Mouse (Mus musculus): Measurements from ENCODE around the gene Chd4. TPM values are rescaled to one million over a fixed set of nuclear protein-coding genes. Genes with fewer than 3 reads are reported as not detected.
"Not testable (repeated sequence)": the region's sequence is repeated elsewhere in the genome, so short reads cannot be mapped to it uniquely, and the experiment has no call there.

Gene Chd4
- polyA plus RNA-seq, 1 experiment from 2014 or later: 124 TPM

- Histone ChIP-seq H3K27ac (ENCODE audit: low read depth, low read length) (no peak overlapping the region), H3K36me3 (ENCODE audit: control insufficient read depth, insufficient read depth, low read length) (peaks cover 5% of the 10 kb centered on the region; the same call in 1 of the 2 replicates), H3K4me1 (replicated peaks; ENCODE audit: control insufficient read depth, insufficient read depth, low read length) (peaks cover 5% of the 10 kb centered on the region), H3K4me2 (ENCODE audit: low read depth, low read length, severe bottlenecking) (no peak overlapping the region), H3K9ac (ENCODE audit: low read length) (no peak overlapping the region), H3K4me3 (ENCODE audit: low read depth, low read length) (no peak overlapping the region), H3K27me3 (ENCODE audit: control insufficient read depth, insufficient read depth, low read length) (no peaks in the 10 kb centered on the region), H3K9me3 (ENCODE audit: control insufficient read depth, low read length) (no peaks in the 10 kb centered on the region)
- WGBS: 82% methylated on average over 3 of the region's 3 CpGs
- DNase-seq (ENCODE audit: low spot score): no peak
- ATAC-seq (replicated peaks; ENCODE audit: low FRiP score): no peak
These were observed 60.7 kb downstream of the Chd4 start for GRCm38 (mm10) chr6:125156491-125156890.

GRCm38 (mm10) chr6:125156903-125157614 is 61.3 kb downstream of the Chd4 start:
- H3K4me1 ChIP-seq (replicated peaks; ENCODE audit: control insufficient read depth, insufficient read depth, low read length): peaks cover 5% of the 10 kb centered on the region
- ATAC-seq (replicated peaks; ENCODE audit: low FRiP score) (0 out of 2 replicates have a peak, but pooled peaks have one; percentile 15), DNase-seq (ENCODE audit: low spot score) (no peak)
- peak overlapping the region; percentile 50 for H3K27ac ChIP-seq (ENCODE audit: low read depth, low read length)
- H3K36me3 ChIP-seq (ENCODE audit: control insufficient read depth, insufficient read depth, low read length): peaks cover 4% of the 10 kb centered on the region; the same call in 1 of the 2 replicates
- H3K9me3 ChIP-seq (ENCODE audit: control insufficient read depth, low read length): no peaks in the 10 kb centered on the region
- H3K27me3 ChIP-seq (ENCODE audit: control insufficient read depth, insufficient read depth, low read length): no peaks in the 10 kb centered on the region
- H3K9ac ChIP-seq (ENCODE audit: low read length): no peak overlapping the region
- WGBS: 34% methylated on average over 7 of the region's 7 CpGs
- no peak overlapping the region for H3K4me2 ChIP-seq (ENCODE audit: low read depth, low read length, severe bottlenecking)
- H3K4me3 ChIP-seq (ENCODE audit: low read depth, low read length): no peak overlapping the region

GRCm38 (mm10) chr6:125158944-125159492 is 63.2 kb downstream of the Chd4 start:
- Histone ChIP-seq H3K9me3 (ENCODE audit: control insufficient read depth, low read length) (no peaks in the 10 kb centered on the region), H3K4me1 (replicated peaks; ENCODE audit: control insufficient read depth, insufficient read depth, low read length) (peaks cover 14% of the 10 kb centered on the region), H3K27ac (ENCODE audit: low read depth, low read length) (no peak overlapping the region), H3K36me3 (ENCODE audit: control insufficient read depth, insufficient read depth, low read length) (peaks cover 7% of the 10 kb centered on the region; the same call in 1 of the 2 replicates), H3K4me2 (ENCODE audit: low read depth, low read length, severe bottlenecking) (no peak overlapping the region), H3K4me3 (ENCODE audit: low read depth, low read length) (no peak overlapping the region), H3K9ac (ENCODE audit: low read length) (no peak overlapping the region), H3K27me3 (ENCODE audit: control insufficient read depth, insufficient read depth, low read length) (no peaks in the 10 kb centered on the region)
- no peak for DNase-seq (ENCODE audit: low spot score)
- WGBS: 88% methylated on average over 15 of the region's 15 CpGs
- no peak for ATAC-seq (replicated peaks; ENCODE audit: low FRiP score)

- no peak overlapping the region for H3K4me3 ChIP-seq (ENCODE audit: low read depth, low read length)
- H3K4me2 ChIP-seq (ENCODE audit: low read depth, low read length, severe bottlenecking): no peak overlapping the region
- H3K9ac ChIP-seq (ENCODE audit: low read length): no peak overlapping the region
- peaks cover 7% of the 10 kb centered on the region; the same call in 1 of the 2 replicates for H3K36me3 ChIP-seq (ENCODE audit: control insufficient read depth, insufficient read depth, low read length)
- H3K27ac ChIP-seq (ENCODE audit: low read depth, low read length): no peak overlapping the region
- no peak for ATAC-seq (replicated peaks; ENCODE audit: low FRiP score)
- no peaks in the 10 kb centered on the region for H3K9me3 ChIP-seq (ENCODE audit: control insufficient read depth, low read length)
- H3K4me1 ChIP-seq (replicated peaks; ENCODE audit: control insufficient read depth, insufficient read depth, low read length): peaks cover 15% of the 10 kb centered on the region
- H3K27me3 ChIP-seq (ENCODE audit: control insufficient read depth, insufficient read depth, low read length): no peaks in the 10 kb centered on the region
- no peak for DNase-seq (ENCODE audit: low spot score)
- 83% methylated on average over 7 of the region's 7 CpGs for WGBS
These were observed 64.2 kb downstream of the Chd4 start for GRCm38 (mm10) chr6:125159773-125160557.

GRCm38 (mm10) chr6:125160558-125160853 is 64.7 kb downstream of the Chd4 start:
- WGBS: 73% methylated on average over 10 of the region's 10 CpGs
- Histone ChIP-seq H3K4me3 (ENCODE audit: low read depth, low read length) (no peak overlapping the region), H3K36me3 (ENCODE audit: control insufficient read depth, insufficient read depth, low read length) (peaks cover 7% of the 10 kb centered on the region; the same call in 1 of the 2 replicates)

GRCm38 (mm10) chr6:125160854-125161760 is 65.3 kb downstream of the Chd4 start:
- WGBS: 15% methylated on average over 22 of the region's 22 CpGs
- Histone ChIP-seq H3K27me3 (ENCODE audit: control insufficient read depth, insufficient read depth, low read length) (no peaks in the 10 kb centered on the region), H3K4me2 (ENCODE audit: low read depth, low read length, severe bottlenecking) (0 out of 2 replicates have a peak overlapping the region, but pooled peaks have one; percentile 5), H3K36me3 (ENCODE audit: control insufficient read depth, insufficient read depth, low read length) (peaks cover 7% of the 10 kb centered on the region; the same call in 1 of the 2 replicates), H3K9me3 (ENCODE audit: control insufficient read depth, low read length) (no peaks in the 10 kb centered on the region), H3K4me1 (replicated peaks; ENCODE audit: control insufficient read depth, insufficient read depth, low read length) (peaks cover 15% of the 10 kb centered on the region), H3K4me3 (ENCODE audit: low read depth, low read length) (no peak overlapping the region), H3K9ac (ENCODE audit: low read length) (no peak overlapping the region), H3K27ac (ENCODE audit: low read depth, low read length) (no peak overlapping the region)
- ATAC-seq (replicated peaks; ENCODE audit: low FRiP score) (no peak), DNase-seq (ENCODE audit: low spot score) (peak; percentile 81)

More at GRCm38 (mm10) chr6:125160558-125160853, 64.7 kb downstream of the Chd4 start:
- Histone ChIP-seq H3K9ac (ENCODE audit: low read length) (no peak overlapping the region), H3K27ac (ENCODE audit: low read depth, low read length) (no peak overlapping the region), H3K4me2 (ENCODE audit: low read depth, low read length, severe bottlenecking) (no peak overlapping the region), H3K4me1 (replicated peaks; ENCODE audit: control insufficient read depth, insufficient read depth, low read length) (peaks cover 15% of the 10 kb centered on the region), H3K9me3 (ENCODE audit: control insufficient read depth, low read length) (no peaks in the 10 kb centered on the region), H3K27me3 (ENCODE audit: control insufficient read depth, insufficient read depth, low read length) (no peaks in the 10 kb centered on the region)
- no peak for ATAC-seq (replicated peaks; ENCODE audit: low FRiP score)
- DNase-seq (ENCODE audit: low spot score): no peak

- not testable (repeated sequence) for H3K27ac ChIP-seq (ENCODE audit: low read depth, low read length); H3K4me3 ChIP-seq (ENCODE audit: low read depth, low read length); H3K9ac ChIP-seq (ENCODE audit: low read length); H3K27me3 ChIP-seq (ENCODE audit: control insufficient read depth, insufficient read depth, low read length); H3K9me3 ChIP-seq (ENCODE audit: control insufficient read depth, low read length); H3K4me2 ChIP-seq (ENCODE audit: low read depth, low read length, severe bottlenecking); ATAC-seq (replicated peaks; ENCODE audit: low FRiP score); H3K36me3 ChIP-seq (ENCODE audit: control insufficient read depth, insufficient read depth, low read length)
- DNase-seq (ENCODE audit: low spot score): peak; percentile 82
- H3K4me1 ChIP-seq (replicated peaks; ENCODE audit: control insufficient read depth, insufficient read depth, low read length): peaks cover 23% of the 10 kb centered on the region
- WGBS: 6% methylated on average over 3 of the region's 5 CpGs
These were observed 66.2 kb downstream of the Chd4 start for GRCm38 (mm10) chr6:125161971-125162370.
